Mouse (Mus musculus) ES-E14 (cell line): ENCODE results near the gene Sh3d19. TPM values are rescaled to one million over a fixed set of nuclear protein-coding genes. Genes with fewer than 3 reads are reported as not detected.

Experiments used
- DNase-seq: peaks from one replicate; pipeline ENCODE4 v3.0.0-alpha.2; 2013; ENCODE audit warnings: low read depth, low spot score
- H3K27ac ChIP-seq: 2 replicates; pipeline ENCODE4 v1.5.1; 2012; ENCODE audit warnings: low read depth, mild to moderate bottlenecking, low read length, moderate library complexity, mixed read lengths; ENCODE audit not compliant: poor library complexity, insufficient read depth, severe bottlenecking
- H3K36me3 ChIP-seq: 2 replicates; pipeline ENCODE4 v1.6.1; 2012; ENCODE audit warnings: mild to moderate bottlenecking, low read length, moderate library complexity, mixed read lengths; ENCODE audit not compliant: control insufficient read depth, poor library complexity, insufficient read depth, severe bottlenecking
- H3K4me1 ChIP-seq, 2 experiments: fragments of 150-350 bp in 1 of 2; sonication (generic) in 1 of 2; 2 replicates each; pipeline ENCODE4 v1.6.1; 2012; ENCODE audit warnings: low read length in 2 of 2, mild to moderate bottlenecking in 1 of 2, mixed read lengths in 1 of 2; ENCODE audit not compliant: control insufficient read depth in 2 of 2, insufficient read depth in 2 of 2, poor library complexity in 1 of 2
- H3K4me3 ChIP-seq, 2 experiments: fragments of 150-350 bp in 1 of 2; sonication (generic) in 1 of 2; 2 replicates each; pipeline ENCODE4 v1.5.1; 2012; ENCODE audit warnings: low read length in 2 of 2, low read depth in 1 of 2, mild to moderate bottlenecking in 1 of 2, mixed read lengths in 1 of 2; ENCODE audit not compliant: insufficient read depth in 1 of 2, poor library complexity in 1 of 2, severe bottlenecking in 1 of 2
- H3K9ac ChIP-seq: 2 replicates; pipeline ENCODE4 v1.6.1; 2012; ENCODE audit warnings: low read depth, mild to moderate bottlenecking, low read length, mixed read lengths; ENCODE audit not compliant: poor library complexity, insufficient read depth, severe bottlenecking
- H3K9me3 ChIP-seq: fragments of 150-350 bp; sonication (generic); 2 replicates; pipeline ENCODE4 v1.6.1; 2012; ENCODE audit warnings: low read depth, mild to moderate bottlenecking, low read length; ENCODE audit not compliant: control insufficient read depth, insufficient read depth
- CHD2 ChIP-seq: IDR thresholded peaks from 2 replicates; pipeline ENCODE4 v1.6.1; 2014; ENCODE audit warnings: mild to moderate bottlenecking, low read depth, low read length, inconsistent platforms
- HCFC1 ChIP-seq: IDR thresholded peaks from 2 replicates; pipeline ENCODE4 v1.6.1; 2012; ENCODE audit warnings: low read length, inconsistent platforms, borderline replicate concordance; ENCODE audit not compliant: insufficient read depth
- MAFK ChIP-seq: IDR thresholded peaks from 2 replicates; pipeline ENCODE4 v1.6.1; 2014; ENCODE audit warnings: mild to moderate bottlenecking, low read depth, low read length, inconsistent platforms; ENCODE audit not compliant: insufficient read depth
- ZC3H11A ChIP-seq: IDR thresholded peaks from 2 replicates; pipeline ENCODE4 v1.6.1; 2012; ENCODE audit warnings: low read depth, mild to moderate bottlenecking, inconsistent platforms, low read length, borderline replicate concordance
- ZNF384 ChIP-seq: IDR thresholded peaks from 2 replicates; pipeline ENCODE4 v1.6.1; 2012; ENCODE audit warnings: low read depth, low read length, inconsistent platforms
- in situ Hi-C, 2 experiments: fragments of 600-800 bp; cut with MboI; formaldehyde crosslinking; loops; one replicate each; pipeline ENCODE4 v1.15.1; 2025; ENCODE audit warnings: low sequenced_read_pairs in 2 of 2, inconsistent platforms in 1 of 2; ENCODE audit not compliant: unreplicated experiment in 2 of 2
- total RNA-seq: library from RNA; depleted of rRNA; stranded (reverse); fragments of 300-350 nt; gene quantifications from 2 replicates; pipeline ENCODE4 v1.2.3, GENCODE M21; 2012

Sh3d19 gene
- total RNA-seq, 1 experiment: 13.2 TPM

DNA sequence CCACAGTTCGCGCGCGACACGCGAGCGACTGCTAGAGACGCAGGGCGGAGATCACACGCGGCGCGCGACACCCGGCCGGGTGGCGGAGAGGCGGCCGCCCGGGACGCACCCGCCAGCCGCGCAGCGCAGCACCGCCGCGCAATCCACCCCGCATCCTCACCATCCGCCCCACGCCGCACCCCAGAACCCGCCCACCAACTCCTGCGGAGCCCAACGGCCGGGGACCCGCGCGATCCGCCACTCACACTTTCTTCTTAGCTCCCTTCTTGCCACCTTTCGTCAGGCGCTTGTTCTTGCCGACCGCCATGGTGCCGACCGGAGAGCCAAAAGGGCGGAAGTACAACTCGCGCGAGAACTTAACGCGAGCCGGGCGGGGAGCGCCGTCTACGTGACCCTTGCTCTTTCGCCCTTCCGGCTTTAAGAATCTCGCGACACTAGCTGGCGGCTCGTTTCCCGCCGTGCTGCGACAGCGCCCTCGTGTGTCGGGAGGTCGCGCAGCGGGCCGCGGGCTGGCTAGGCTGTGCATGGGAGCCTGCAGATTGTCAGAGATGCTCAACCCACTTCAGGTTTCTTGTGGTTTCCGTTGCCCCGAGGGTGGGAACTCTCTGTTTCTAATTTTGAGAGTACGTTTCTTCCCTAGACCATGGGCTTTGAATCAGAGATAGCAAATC is 171.5 kb downstream of the Sh3d19 start, which contains the start of gene Rps3a1:
Rps3a1 (minus strand) TSS at position 440 of the 671 bp plus-strand sequence.
- H3K9ac ChIP-seq: peak within 1 kb of the TSS; percentile 100
- peak; percentile 93 for DNase-seq
- H3K27ac ChIP-seq: peak within 1 kb of the TSS; percentile 75
- in situ Hi-C loops: no loop called here
- H3K4me3 ChIP-seq: peak within 1 kb of the TSS; percentile 94 to 100
- no peak for TF ChIP-seq MAFK
- no peak for TF ChIP-seq ZNF384
- TF ChIP-seq HCFC1: peak; percentile 75
- peak; percentile 99 for TF ChIP-seq CHD2
- TF ChIP-seq ZC3H11A: no peak
- H3K4me1 ChIP-seq: no peaks in the 10 kb centered on the region; a peak in 2 of 4 replicates
- no peaks in the 10 kb centered on the region for H3K9me3 ChIP-seq
- H3K36me3 ChIP-seq: peaks cover 25% of the 10 kb centered on the region

DNA sequence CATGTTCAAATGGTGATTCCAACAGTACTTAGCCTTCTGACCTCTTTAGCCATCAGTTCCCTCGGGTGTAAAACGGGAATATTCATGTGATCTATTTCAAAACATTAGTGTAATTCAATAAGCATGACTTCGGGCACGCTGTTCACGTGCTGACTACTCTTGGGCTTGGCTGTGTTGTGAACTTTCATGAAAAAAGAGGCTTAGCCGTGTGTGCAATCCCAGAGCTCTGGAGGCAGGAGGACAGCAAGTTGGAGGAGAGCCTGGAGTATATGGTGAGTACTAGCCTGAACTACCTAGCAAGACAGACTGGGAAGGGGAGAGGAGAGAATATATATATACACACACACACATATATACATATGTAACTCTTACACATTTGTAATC is 172.0 kb downstream of the Sh3d19 start:
- DNase-seq: no peak
- H3K9ac ChIP-seq: peak overlapping the region; percentile 63; the same call in 1 of the 2 replicates

GRCm38 (mm10) chr3:86143343-86143742 is 172.4 kb downstream of the Sh3d19 start:
- TF ChIP-seq CHD2 (no peak), ZC3H11A (no peak), HCFC1 (no peak), MAFK (no peak), ZNF384 (no peak)
- H3K4me1 ChIP-seq: no peaks in the 10 kb centered on the region; a peak in 2 of 4 replicates
- H3K9me3 ChIP-seq: no peaks in the 10 kb centered on the region
- H3K36me3 ChIP-seq: peaks cover 19% of the 10 kb centered on the region
- H3K4me3 ChIP-seq: no peak overlapping the region
- in situ Hi-C loops: no loop called here
- peak overlapping the region; percentile 66; the same call in 1 of the 2 replicates for H3K9ac ChIP-seq
- no peak overlapping the region for H3K27ac ChIP-seq
- no peak for DNase-seq

More for the DNA sequence above, 172.0 kb downstream of the Sh3d19 start:
- Histone ChIP-seq H3K9me3 (no peaks in the 10 kb centered on the region), H3K36me3 (peaks cover 22% of the 10 kb centered on the region), H3K4me1 (no peaks in the 10 kb centered on the region; a peak in 2 of 4 replicates), H3K27ac (no peak overlapping the region), H3K4me3 (peak overlapping the region; percentile 32 to 40)
- TF ChIP-seq MAFK (no peak), CHD2 (no peak), ZNF384 (no peak), ZC3H11A (no peak), HCFC1 (no peak)
- in situ Hi-C loops: no loop called here

DNA sequence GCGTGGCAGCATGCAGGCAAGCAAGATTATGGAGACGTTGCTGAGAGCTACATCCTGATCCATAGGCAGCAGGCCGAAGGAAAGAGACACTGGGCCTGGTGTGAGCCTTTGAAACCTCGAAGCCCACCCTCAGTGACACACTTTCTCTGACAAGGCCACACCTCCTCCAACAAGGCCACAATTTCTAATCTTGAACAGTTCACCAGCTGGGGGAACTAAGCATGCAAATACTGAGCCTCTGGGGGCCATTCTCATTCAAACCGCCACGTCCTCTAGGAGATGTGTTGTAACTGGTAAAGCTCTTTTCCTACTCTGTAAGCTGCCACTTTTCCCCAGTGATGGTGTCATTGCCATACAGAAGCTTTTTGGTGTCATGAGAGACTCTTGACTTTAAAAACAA is 178.2 kb downstream of the Sh3d19 start:
- in situ Hi-C loops: no loop called here
- DNase-seq: no peak

More for the DNA sequence above, 178.2 kb downstream of the Sh3d19 start:
- Histone ChIP-seq H3K9ac (no peak overlapping the region), H3K4me3 (no peak overlapping the region), H3K4me1 (peaks cover 5% of the 10 kb centered on the region in 2 experiments; a peak in 2 of 4 replicates), H3K9me3 (no peaks in the 10 kb centered on the region), H3K27ac (no peak overlapping the region), H3K36me3 (no peaks in the 10 kb centered on the region)
- TF ChIP-seq ZNF384 (no peak), ZC3H11A (no peak), CHD2 (no peak), HCFC1 (no peak), MAFK (no peak)
